29 mouse cellular contexts compared by ENCODE assay signal in genomic region chr3:107611394-107611793, GRCm38 (mm10). TPM values are rescaled to one million over a fixed set of nuclear protein-coding genes. Genes with fewer than 3 reads are reported as not detected.
A peak's percentile ranks its signal among the peaks of the same experiment; 100 is the strongest.
DNase-seq lines count a peak whose midpoint lies in the region; ATAC-seq lines count a peak whose summit lies in the region.
"Had no signal": no experiment of that assay in that cellular context is flagged by ENCODE, and none has a peak within 500 bp of the region (broad histone marks: within the 10 kb centered on the region; RNA-seq: fewer than 3 reads in every experiment).

No protein-coding gene starts in this region.

- WGBS in heart, embryonic 10.5 days: 47% methylated on average over 4 of the region's 4 CpGs
- 40% methylated on average over 4 of the region's 4 CpGs for WGBS in heart, embryonic 13.5 days
- WGBS in heart, embryonic 16.5 days: 46% methylated on average over 4 of the region's 4 CpGs
- WGBS in midbrain, embryonic 13.5 days: 70% methylated on average over 4 of the region's 4 CpGs
- 69% methylated on average over 4 of the region's 4 CpGs for WGBS in midbrain, embryonic 15.5 days

- no peaks in the 10 kb centered on the region for H3K9me3 ChIP-seq in heart, embryonic 10.5 days
- no peaks in the 10 kb centered on the region for H3K9me3 ChIP-seq in heart, embryonic 13.5 days
- no peaks in the 10 kb centered on the region for H3K9me3 ChIP-seq in heart, embryonic 16.5 days (replicated peaks; ENCODE audit: control insufficient read depth, low read length)
- no peaks in the 10 kb centered on the region for H3K9me3 ChIP-seq in midbrain, embryonic 13.5 days
- H3K9me3 ChIP-seq in midbrain, embryonic 15.5 days: no peaks in the 10 kb centered on the region
- H3K9me3 ChIP-seq: embryonic facial prominence, embryonic 10.5 days; embryonic facial prominence, embryonic 12.5 days; forebrain, embryonic 13.5 days; forebrain, embryonic 15.5 days had no signal

- H3K4me1 ChIP-seq in heart, embryonic 10.5 days: peaks cover 23% of the 10 kb centered on the region
- H3K4me1 ChIP-seq in heart, embryonic 13.5 days: peaks cover 12% of the 10 kb centered on the region
- H3K4me1 ChIP-seq in heart, embryonic 16.5 days (ENCODE audit: control insufficient read depth, insufficient read depth, low read length): peaks cover 14% of the 10 kb centered on the region
- H3K4me1 ChIP-seq in midbrain, embryonic 13.5 days (replicated peaks): 0 out of 2 replicates have a peak, but pooled peaks cover 2% of the 10 kb centered on the region
- no peaks in the 10 kb centered on the region for H3K4me1 ChIP-seq in midbrain, embryonic 15.5 days
- H3K4me1 ChIP-seq: embryonic facial prominence, embryonic 12.5 days; forebrain, embryonic 13.5 days; forebrain, embryonic 15.5 days had no signal

- DNase-seq in heart, embryonic 10.5 days (ENCODE audit: low spot score): no peak
- DNase-seq in heart, adult 9 months (ENCODE audit: low spot score in 2 of 2): no peak
- DNase-seq in heart, adult 11 months: no peak
- DNase-seq in heart, postnatal 25 days (ENCODE audit: low spot score): no peak
- DNase-seq: adrenal gland, adult 2 months; adrenal gland, postnatal 10 days; adrenal gland, postnatal 25 days; B cell, adult 2 months; cerebellum, adult 11 months; cerebellum, adult 2 months; cerebellum, adult 9-10 months; cerebellum, postnatal 10 days; cerebellum, postnatal 25 days had no signal

- H3K27ac ChIP-seq in heart, embryonic 10.5 days: 0 out of 2 replicates have a peak overlapping the region, but pooled peaks have one; percentile 31
- H3K27ac ChIP-seq in heart, embryonic 13.5 days (replicated peaks): peak overlapping the region; percentile 37
- H3K27ac ChIP-seq in heart, embryonic 16.5 days (ENCODE audit: low read length): 0 out of 2 replicates have a peak overlapping the region, but pooled peaks have one; percentile 5
- 0 out of 2 replicates have a peak overlapping the region, but pooled peaks have one; percentile 15 for H3K27ac ChIP-seq in midbrain, embryonic 13.5 days
- no peak overlapping the region for H3K27ac ChIP-seq in midbrain, embryonic 15.5 days
- H3K27ac ChIP-seq: embryonic facial prominence, embryonic 10.5 days; embryonic facial prominence, embryonic 12.5 days; forebrain, embryonic 13.5 days; forebrain, embryonic 15.5 days had no signal

- no peak overlapping the region for H3K4me2 ChIP-seq in heart, embryonic 13.5 days
- H3K4me2 ChIP-seq in heart, embryonic 16.5 days (ENCODE audit: low read depth, low read length): no peak overlapping the region
- H3K4me2 ChIP-seq in midbrain, embryonic 13.5 days (replicated peaks): no peak overlapping the region
- H3K4me2 ChIP-seq in midbrain, embryonic 15.5 days: no peak overlapping the region
- H3K4me2 ChIP-seq: embryonic facial prominence, embryonic 12.5 days; forebrain, embryonic 13.5 days; forebrain, embryonic 15.5 days had no signal

- intact Hi-C loops in heart, postnatal 25 days (cut with DNase I): no loop called here

- no peak overlapping the region for H3K4me3 ChIP-seq in heart, embryonic 10.5 days
- no peak overlapping the region for H3K4me3 ChIP-seq in heart, embryonic 13.5 days
- no peak overlapping the region for H3K4me3 ChIP-seq in heart, embryonic 16.5 days (ENCODE audit: low read length)
- no peak overlapping the region for H3K4me3 ChIP-seq in midbrain, embryonic 13.5 days (replicated peaks)
- no peak overlapping the region for H3K4me3 ChIP-seq in midbrain, embryonic 15.5 days
- H3K4me3 ChIP-seq: embryonic facial prominence, embryonic 10.5 days; embryonic facial prominence, embryonic 12.5 days; forebrain, embryonic 13.5 days; forebrain, embryonic 15.5 days had no signal

- H3K27me3 ChIP-seq in heart, embryonic 10.5 days (ENCODE audit: insufficient read depth, poor library complexity, severe bottlenecking): peaks cover 5% of the 10 kb centered on the region; the same call in 1 of the 2 replicates
- peaks cover 5% of the 10 kb centered on the region; the same call in 1 of the 2 replicates for H3K27me3 ChIP-seq in heart, embryonic 13.5 days (replicated peaks)
- H3K27me3 ChIP-seq in heart, embryonic 16.5 days (ENCODE audit: control insufficient read depth, insufficient read depth, low read length): no peaks in the 10 kb centered on the region
- H3K27me3 ChIP-seq in midbrain, embryonic 13.5 days: no peaks in the 10 kb centered on the region
- no peaks in the 10 kb centered on the region for H3K27me3 ChIP-seq in midbrain, embryonic 15.5 days (replicated peaks)
- H3K27me3 ChIP-seq: embryonic facial prominence, embryonic 12.5 days; forebrain, embryonic 13.5 days; forebrain, embryonic 15.5 days had no signal

- ATAC-seq in heart, embryonic 13.5 days (ENCODE audit: extremely low read depth, insufficient number of reproducible peaks, low FRiP score, low TSS enrichment): no peak
- ATAC-seq in heart, embryonic 16.5 days (replicated peaks; ENCODE audit: extremely low read depth, insufficient read depth, low FRiP score): peak; percentile 28; the same call in 1 of the 2 replicates
- ATAC-seq in midbrain, embryonic 13.5 days: no peak
- ATAC-seq in midbrain, embryonic 15.5 days (replicated peaks): no peak
- ATAC-seq: CD4-positive, CD25-positive, alpha-beta regulatory T cell, adult 4 months; forebrain, embryonic 13.5 days; forebrain, embryonic 15.5 days had no signal

- peaks cover 46% of the 10 kb centered on the region for H3K36me3 ChIP-seq in heart, embryonic 10.5 days
- peaks cover 60% of the 10 kb centered on the region for H3K36me3 ChIP-seq in heart, embryonic 13.5 days
- H3K36me3 ChIP-seq in heart, embryonic 16.5 days (ENCODE audit: control insufficient read depth, insufficient read depth): peaks cover 41% of the 10 kb centered on the region
- peaks cover 64% of the 10 kb centered on the region for H3K36me3 ChIP-seq in midbrain, embryonic 13.5 days
- peaks cover 52% of the 10 kb centered on the region for H3K36me3 ChIP-seq in midbrain, embryonic 15.5 days (replicated peaks)

- 0 out of 2 replicates have a peak overlapping the region, but pooled peaks have one; percentile 8 for H3K9ac ChIP-seq in heart, embryonic 13.5 days
- H3K9ac ChIP-seq in heart, embryonic 16.5 days (ENCODE audit: low read length): peak overlapping the region; percentile 28
- H3K9ac ChIP-seq in midbrain, embryonic 13.5 days (replicated peaks): no peak overlapping the region
- H3K9ac ChIP-seq in midbrain, embryonic 15.5 days: no peak overlapping the region
- H3K9ac ChIP-seq: embryonic facial prominence, embryonic 12.5 days; forebrain, embryonic 13.5 days; forebrain, embryonic 15.5 days had no signal

RNA-seq across cellular contexts. Expression of gene Alx3, which starts 16.6 kb away (rescaled TPM):
- 2.3 and 13.0 TPM in 2 replicates for polyA plus RNA-seq in heart, embryonic 10.5 days (2016; fragmentation: Nextera tagmentation; extraction: Ambion mirVana)
- 0.28 and 0.53 TPM in 2 replicates for polyA plus RNA-seq in heart, embryonic 13.5 days (2015; fragmentation: Nextera tagmentation; extraction: Ambion mirVana)
- polyA plus RNA-seq in heart, embryonic 16.5 days (2015; fragmentation: Nextera tagmentation; extraction: Ambion mirVana): 0.10 and 0.26 TPM in 2 replicates
- total RNA-seq in heart, postnatal 25 days (2021): not detected
- 0.49 and 1.2 TPM in 2 replicates for polyA plus RNA-seq in midbrain, embryonic 13.5 days (2015; fragmentation: Nextera tagmentation; extraction: Ambion mirVana)
- 1.0 and 1.2 TPM in 2 replicates for polyA plus RNA-seq in midbrain, embryonic 15.5 days (2015; fragmentation: Nextera tagmentation; extraction: Ambion mirVana)
- total RNA-seq: adrenal gland, adult 2 months; adrenal gland, postnatal 10 days; adrenal gland, postnatal 25 days; adrenal gland, postnatal 4 days; MEL had no signal
- polyA plus RNA-seq: adrenal gland, adult 2 months; CD4-positive, CD25-positive, alpha-beta regulatory T cell, adult 4 months had no signal

RNA-seq across cellular contexts. Expression of gene Gm10961, which starts 19.7 kb away (rescaled TPM):
- polyA plus RNA-seq in heart, embryonic 10.5 days (2016; fragmentation: Nextera tagmentation; extraction: Ambion mirVana): not detected in 2 replicates
- not detected in 2 replicates for polyA plus RNA-seq in heart, embryonic 13.5 days (2015; fragmentation: Nextera tagmentation; extraction: Ambion mirVana)
- not detected in 2 replicates for polyA plus RNA-seq in heart, embryonic 16.5 days (2015; fragmentation: Nextera tagmentation; extraction: Ambion mirVana)
- total RNA-seq in heart, postnatal 25 days (2021): not detected
- polyA plus RNA-seq in midbrain, embryonic 13.5 days (2015; fragmentation: Nextera tagmentation; extraction: Ambion mirVana): not detected in 2 replicates
- polyA plus RNA-seq in midbrain, embryonic 15.5 days (2015; fragmentation: Nextera tagmentation; extraction: Ambion mirVana): not detected in 2 replicates
- total RNA-seq: adrenal gland, adult 2 months; adrenal gland, postnatal 10 days; adrenal gland, postnatal 25 days; adrenal gland, postnatal 4 days; ES-E14; MEL had no signal
- polyA plus RNA-seq: adrenal gland, adult 2 months; brain, embryonic 14.5 days; CD4-positive, CD25-positive, alpha-beta regulatory T cell, adult 4 months; cerebellum, adult 2 months; cortical plate, adult 2 months; embryonic facial prominence, embryonic 10.5 days; embryonic facial prominence, embryonic 12.5 days; embryonic facial prominence, embryonic 14.5 days; forebrain, embryonic 11.5 days; forebrain, embryonic 13.5 days; forebrain, embryonic 15.5 days had no signal

RNA-seq across cellular contexts. Expression of gene Strip1, which starts 20.1 kb away (rescaled TPM):
- polyA plus RNA-seq in heart, embryonic 10.5 days (2016; fragmentation: Nextera tagmentation; extraction: Ambion mirVana): 45.1 and 50.1 TPM in 2 replicates
- 36.3 and 37.3 TPM in 2 replicates for polyA plus RNA-seq in heart, embryonic 13.5 days (2015; fragmentation: Nextera tagmentation; extraction: Ambion mirVana)
- polyA plus RNA-seq in heart, embryonic 16.5 days (2015; fragmentation: Nextera tagmentation; extraction: Ambion mirVana): 32.2 and 36.5 TPM in 2 replicates
- 10 to 100 TPM; 18.8 to 21.9 TPM for total RNA-seq in heart, postnatal 25 days (2021)
- polyA plus RNA-seq in midbrain, embryonic 13.5 days (2015; fragmentation: Nextera tagmentation; extraction: Ambion mirVana): 152 and 156 TPM in 2 replicates
- 178 and 182 TPM in 2 replicates for polyA plus RNA-seq in midbrain, embryonic 15.5 days (2015; fragmentation: Nextera tagmentation; extraction: Ambion mirVana)

RNA-seq across cellular contexts. Expression of gene Ubl4b, which starts 56.5 kb away (rescaled TPM):
- polyA plus RNA-seq in heart, embryonic 10.5 days (2016; fragmentation: Nextera tagmentation; extraction: Ambion mirVana): 0.15 TPM in 1 of 2 replicates, not detected in the other
- polyA plus RNA-seq in heart, embryonic 13.5 days (2015; fragmentation: Nextera tagmentation; extraction: Ambion mirVana): not detected in 2 replicates
- 0.11 TPM in 1 of 2 replicates, not detected in the other for polyA plus RNA-seq in heart, embryonic 16.5 days (2015; fragmentation: Nextera tagmentation; extraction: Ambion mirVana)
- not detected for total RNA-seq in heart, postnatal 25 days (2021)
- polyA plus RNA-seq in midbrain, embryonic 13.5 days (2015; fragmentation: Nextera tagmentation; extraction: Ambion mirVana): not detected in 2 replicates
- polyA plus RNA-seq in midbrain, embryonic 15.5 days (2015; fragmentation: Nextera tagmentation; extraction: Ambion mirVana): not detected in 2 replicates
- total RNA-seq: adrenal gland, adult 2 months; adrenal gland, postnatal 10 days; adrenal gland, postnatal 25 days; ES-E14; MEL had no signal
- polyA plus RNA-seq: adrenal gland, adult 2 months; brain, embryonic 14.5 days; CD4-positive, CD25-positive, alpha-beta regulatory T cell, adult 4 months; cerebellum, adult 2 months; cortical plate, adult 2 months; embryonic facial prominence, embryonic 14.5 days; forebrain, embryonic 11.5 days; forebrain, embryonic 13.5 days; forebrain, embryonic 15.5 days had no signal

Comparison
In these comparisons a context has a peak if more than half of its experiments do, and no peak if none do; other contexts are left out.
1. H3K9ac ChIP-seq: peak in heart, embryonic 13.5 days (single experiment) and heart, embryonic 16.5 days (single experiment); none in midbrain, embryonic 13.5 days (single experiment) and midbrain, embryonic 15.5 days (single experiment).